Mouse (Mus musculus) layer of hippocampus, adult 9-10 months (tissue): ENCODE measurements around the gene Cep41.

Source experiments
- DNase-seq: peaks from one replicate; pipeline ENCODE4 v3.0.0; 2022; ENCODE audit warnings: low spot score

The Cep41 gene

GRCm38 (mm10) chr6:30673764-30674561, 19.6 kb downstream of the Cep41 start:
- DNase-seq: no peak

- no peak for DNase-seq
These were observed 21.9 kb downstream of the Cep41 start for GRCm38 (mm10) chr6:30671696-30672095.

- no peak for DNase-seq
These were observed 26.0 kb downstream of the Cep41 start for GRCm38 (mm10) chr6:30667585-30667984.

GRCm38 (mm10) chr6:30666043-30666442, 27.5 kb downstream of the Cep41 start:
- DNase-seq: no peak

GRCm38 (mm10) chr6:30665296-30665695, 28.3 kb downstream of the Cep41 start:
- DNase-seq: no peak

GRCm38 (mm10) chr6:30664776-30665175, 28.8 kb downstream of the Cep41 start:
- DNase-seq: no peak

GRCm38 (mm10) chr6:30658619-30659018, 34.9 kb downstream of the Cep41 start:
- DNase-seq: no peak

- no peak for DNase-seq
These were observed 36.3 kb downstream of the Cep41 start for GRCm38 (mm10) chr6:30657279-30657678.

GRCm38 (mm10) chr6:30654932-30655331, 38.6 kb downstream of the Cep41 start:
- no peak for DNase-seq

GRCm38 (mm10) chr6:30654402-30654859, 39.1 kb downstream of the Cep41 start:
- DNase-seq: no peak

GRCm38 (mm10) chr6:30653518-30653917, 40.0 kb downstream of the Cep41 start:
- no peak for DNase-seq

- DNase-seq: no peak
These were observed 40.9 kb downstream of the Cep41 start for GRCm38 (mm10) chr6:30652425-30653188.

- DNase-seq: no peak
These were observed 43.8 kb downstream of the Cep41 start for GRCm38 (mm10) chr6:30649651-30650296.

GRCm38 (mm10) chr6:30645379-30645778, 48.2 kb downstream of the Cep41 start:
- no peak for DNase-seq

GRCm38 (mm10) chr6:30644462-30644861, 49.1 kb downstream of the Cep41 start:
- no peak for DNase-seq

- DNase-seq: no peak
These were observed 49.7 kb downstream of the Cep41 start for GRCm38 (mm10) chr6:30643694-30644460.

- no peak for DNase-seq
These were observed 54.8 kb downstream of the Cep41 start, which contains the start of gene Cpa1 for GRCm38 (mm10) chr6:30638674-30639268. Gene Cpa1 (plus strand): TSS chr6:30639218.

- DNase-seq: no peak
These were observed 57.2 kb downstream of the Cep41 start for GRCm38 (mm10) chr6:30636186-30636842.

GRCm38 (mm10) chr6:30635361-30635862, 58.1 kb downstream of the Cep41 start:
- no peak for DNase-seq

- no peak for DNase-seq
These were observed 63.6 kb downstream of the Cep41 start for GRCm38 (mm10) chr6:30629989-30630388.

GRCm38 (mm10) chr6:30628152-30628551, 65.4 kb downstream of the Cep41 start:
- DNase-seq: no peak
